Mouse (Mus musculus): ENCODE results near the gene Zfp235.

The Zfp235 gene

DNA sequence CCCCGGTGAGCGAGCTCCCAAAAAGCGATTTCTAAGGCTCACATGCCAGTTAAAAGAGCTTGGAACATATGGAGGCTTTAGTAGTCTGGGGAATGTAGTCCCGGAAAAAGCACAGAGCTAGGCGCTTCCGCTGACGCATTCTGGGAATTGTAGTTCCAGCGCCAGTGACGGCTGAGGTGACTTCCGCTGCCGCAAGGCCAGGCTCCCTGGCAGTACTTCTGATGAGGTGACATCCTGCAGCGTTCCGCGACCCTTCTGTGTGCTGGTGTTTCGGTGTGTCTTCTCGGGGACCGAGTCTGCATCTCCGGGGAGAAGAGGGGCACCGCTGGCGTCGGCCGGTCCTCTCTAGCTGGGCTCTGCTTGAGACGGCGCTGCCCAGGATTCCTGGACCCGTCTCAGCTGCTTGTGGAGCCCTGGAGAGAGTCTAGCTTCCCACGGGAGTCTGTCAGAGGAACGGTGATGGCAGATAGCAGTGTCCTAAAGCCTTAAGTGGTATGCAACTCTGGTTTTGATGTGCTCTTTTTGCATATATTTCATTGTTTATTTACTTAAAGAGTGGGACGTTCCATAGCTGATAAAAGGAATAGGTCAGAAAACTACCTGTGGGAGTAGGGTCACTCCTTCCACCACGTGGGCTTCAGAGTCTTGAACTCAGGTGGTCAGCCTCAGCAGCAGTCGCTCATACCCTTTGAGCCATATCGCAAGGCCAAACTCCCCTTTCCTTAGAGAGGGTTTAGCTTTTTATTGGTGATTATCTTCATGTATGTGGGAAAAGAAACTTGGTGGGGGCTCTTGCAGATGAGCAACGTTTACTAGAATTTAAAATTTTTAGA lies at the start of gene Zfp235:
TSS of gene Zfp235 (plus strand) at position 174 of the 833 bp plus-strand sequence.
- DNase-seq (ENCODE audit: low spot score) = peak; percentile 93

- DNase-seq (ENCODE audit: low spot score) = no peak
These were observed 47.1 kb upstream of the Zfp235 start for GRCm38 (mm10) chr7:24086871-24087270.

DNA sequence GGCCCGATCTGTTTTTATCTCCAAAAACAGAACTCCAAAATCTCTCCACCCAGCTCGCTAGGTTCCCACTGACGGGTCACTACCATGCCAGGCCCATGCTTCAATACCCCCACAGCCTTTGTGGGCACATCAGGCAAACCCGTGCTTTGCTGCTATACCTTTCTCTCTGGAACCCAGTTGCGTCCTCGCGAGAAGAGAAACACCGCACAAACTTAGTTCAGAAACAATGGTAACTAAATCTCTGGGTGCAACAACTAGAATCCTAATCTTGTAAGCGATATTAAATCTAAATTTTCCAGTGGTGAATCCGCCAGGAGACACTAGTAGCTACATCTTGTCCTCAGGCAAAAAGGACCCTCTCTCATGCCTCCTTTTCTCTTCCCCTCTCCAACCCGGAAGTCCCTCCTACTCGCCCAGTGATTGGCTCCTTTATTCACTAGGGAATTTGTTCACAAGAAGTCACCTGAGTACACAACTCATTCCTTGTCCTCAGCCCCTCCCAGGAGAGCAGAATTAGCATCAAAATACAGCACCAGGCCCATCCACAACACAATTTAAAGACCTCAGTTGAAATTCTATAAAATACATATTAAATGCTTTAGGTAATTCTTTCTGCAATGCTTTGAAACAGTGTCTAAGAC lies 46.4 kb upstream of the Zfp235 start:
- no peak for DNase-seq (ENCODE audit: low spot score)

GRCm38 (mm10) chr7:24104403-24104802 lies 29.6 kb upstream of the Zfp235 start:
- DNase-seq (ENCODE audit: low spot score) = no peak

- peak; percentile 4 for DNase-seq (ENCODE audit: low spot score)
These were observed 28.7 kb upstream of the Zfp235 start for GRCm38 (mm10) chr7:24105144-24105703.

DNA sequence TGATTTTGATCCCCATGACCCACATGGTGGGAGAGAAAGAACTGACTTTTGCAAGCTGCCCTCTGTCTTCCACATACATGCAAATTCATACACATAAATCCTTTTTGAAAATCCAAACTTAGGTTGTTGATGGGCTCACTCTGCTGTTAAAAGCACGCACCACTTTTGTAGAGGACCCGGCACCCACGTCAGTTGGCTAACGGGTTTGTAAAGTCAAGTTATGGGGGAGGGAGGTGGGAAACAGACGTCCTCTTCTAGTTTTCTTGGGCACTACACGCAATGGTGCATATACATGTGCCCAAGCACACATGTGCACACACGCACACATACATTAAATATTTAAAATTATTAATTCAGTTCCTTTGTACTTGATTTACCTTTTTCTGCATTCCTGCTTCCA lies 23.1 kb upstream of the Zfp235 start:
- no peak for DNase-seq (ENCODE audit: low spot score)

- no peak for DNase-seq (ENCODE audit: low spot score)
These were observed 22.2 kb upstream of the Zfp235 start for GRCm38 (mm10) chr7:24111772-24112155.

DNA sequence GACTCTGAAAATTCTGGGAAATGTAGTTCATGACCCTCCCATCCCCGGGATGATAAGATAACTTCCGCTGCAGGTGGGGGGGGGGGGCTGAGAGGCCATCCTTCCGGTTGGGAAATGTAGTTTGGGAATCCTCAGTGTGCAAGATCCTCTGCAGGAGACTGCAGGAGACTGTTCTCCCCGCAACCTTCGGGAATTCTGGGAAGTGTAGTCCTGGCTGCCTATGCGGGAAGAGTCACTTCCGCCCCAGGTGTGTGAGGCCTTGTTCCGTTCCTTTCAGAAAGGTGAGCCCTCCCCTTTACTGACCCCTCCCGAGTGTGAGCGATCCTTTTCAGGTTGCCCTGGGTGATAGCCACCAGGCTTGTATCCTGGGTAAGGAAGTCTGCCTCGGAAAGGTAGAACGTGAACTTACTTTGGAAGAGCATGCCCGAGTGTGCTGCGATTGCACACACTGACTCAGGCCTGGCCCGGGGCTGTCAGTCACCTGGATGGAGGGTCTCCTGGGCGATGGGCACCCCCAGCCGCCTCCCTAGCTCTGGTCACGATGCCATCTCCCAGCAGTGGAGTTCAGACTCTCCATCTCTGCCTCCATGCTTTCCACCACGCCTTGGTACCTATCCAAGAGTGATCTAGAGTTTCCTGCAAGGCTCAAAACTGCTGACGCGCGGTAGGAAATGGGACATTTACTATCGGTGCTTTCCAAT lies 21.7 kb upstream of the Zfp235 start, which contains the start of gene Zfp112:
TSS of gene Zfp112 (plus strand) at position 159 of the 701 bp plus-strand sequence.
- DNase-seq (ENCODE audit: low spot score) = peak; percentile 94

- DNase-seq (ENCODE audit: low spot score) = peak; percentile 56
These were observed 21.0 kb upstream of the Zfp235 start for GRCm38 (mm10) chr7:24113001-24113400.

GRCm38 (mm10) chr7:24116655-24117054 lies 17.3 kb upstream of the Zfp235 start:
- DNase-seq (ENCODE audit: low spot score) = no peak

DNA sequence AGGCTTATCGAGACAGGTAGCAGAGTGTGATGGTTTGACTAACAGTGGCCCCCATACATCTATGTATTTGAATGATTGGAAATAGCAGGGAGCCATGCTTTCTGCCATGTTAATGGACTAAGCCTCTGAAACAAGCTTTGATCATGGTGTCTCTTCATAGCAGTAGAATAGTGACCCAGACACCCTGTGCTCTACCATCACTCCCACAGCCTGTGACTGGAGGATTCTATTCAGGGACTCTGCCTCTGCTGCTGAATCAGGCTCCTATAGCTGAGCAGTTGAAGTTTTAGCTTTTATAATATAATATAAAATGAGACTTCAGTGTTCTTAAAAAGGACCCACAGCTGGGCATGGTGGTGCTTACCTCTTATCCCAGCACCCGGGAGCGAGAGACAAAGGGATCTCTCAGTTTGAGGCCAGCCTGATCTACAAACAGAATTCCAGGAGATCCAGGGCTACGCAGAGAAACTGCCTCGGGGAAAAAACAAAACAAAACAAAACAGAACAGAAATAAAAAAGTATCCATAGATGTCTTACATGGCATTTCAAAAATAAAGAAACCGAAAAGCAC lies 459 bp upstream of the Zfp235 start:
- no peak for DNase-seq (ENCODE audit: low spot score)

GRCm38 (mm10) chr7:24142566-24142965 lies 8.6 kb downstream of the Zfp235 start:
- no peak for DNase-seq (ENCODE audit: low spot score)

- peak; percentile 38 for DNase-seq (ENCODE audit: low spot score)
These were observed 19.3 kb downstream of the Zfp235 start for GRCm38 (mm10) chr7:24153272-24153671.

- DNase-seq (ENCODE audit: low spot score) = no peak
These were observed 38.2 kb downstream of the Zfp235 start for GRCm38 (mm10) chr7:24172191-24172590.

- DNase-seq (ENCODE audit: low spot score) = peak; percentile 90
These were observed 40.8 kb downstream of the Zfp235 start, which contains the start of gene Zfp114 for GRCm38 (mm10) chr7:24174618-24175336. Zfp114 (plus strand) TSS chr7:24175060.

DNA sequence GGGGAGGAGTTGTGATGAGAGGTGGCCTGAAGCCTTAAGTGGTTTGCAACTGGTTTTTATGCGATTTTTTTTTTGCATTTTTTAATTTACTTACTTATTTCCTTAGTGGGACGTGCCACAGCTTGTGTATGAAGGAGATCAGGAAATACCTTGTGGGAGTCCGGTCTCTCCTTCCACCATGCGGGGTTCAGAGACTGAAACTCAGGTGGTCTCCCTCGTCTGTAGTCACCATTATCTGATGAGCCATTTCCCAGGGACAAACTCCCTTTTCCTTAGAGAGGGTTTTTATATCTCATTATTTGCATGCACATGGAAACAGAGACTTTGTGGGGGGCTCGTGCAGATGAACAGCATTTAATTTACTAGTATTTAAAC lies 41.4 kb downstream of the Zfp235 start:
- no peak for DNase-seq (ENCODE audit: low spot score)

GRCm38 (mm10) chr7:24187611-24188010 lies 53.6 kb downstream of the Zfp235 start:
- DNase-seq (ENCODE audit: low spot score) = no peak

GRCm38 (mm10) chr7:24188901-24189570 lies 55.1 kb downstream of the Zfp235 start:
- no peak for DNase-seq (ENCODE audit: low spot score)

DNA sequence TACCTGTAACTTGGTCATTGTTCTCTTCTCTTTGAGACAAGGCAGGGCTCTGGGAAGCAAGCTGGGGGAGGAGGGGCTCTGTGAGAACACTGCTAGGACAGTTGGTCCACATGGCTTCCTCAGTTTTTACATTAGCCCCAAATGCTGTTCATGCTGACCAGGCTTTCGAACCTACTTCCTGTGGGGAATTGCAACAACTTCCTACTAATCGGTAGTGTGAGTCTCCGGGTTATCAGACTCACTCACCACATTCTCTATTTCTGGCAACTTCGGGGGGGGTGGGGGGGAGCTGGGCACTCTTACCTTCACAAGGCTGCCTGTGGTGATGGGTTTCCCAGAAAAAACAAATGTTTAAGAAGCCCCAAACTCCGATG lies 55.6 kb downstream of the Zfp235 start:
- DNase-seq (ENCODE audit: low spot score) = no peak

DNA sequence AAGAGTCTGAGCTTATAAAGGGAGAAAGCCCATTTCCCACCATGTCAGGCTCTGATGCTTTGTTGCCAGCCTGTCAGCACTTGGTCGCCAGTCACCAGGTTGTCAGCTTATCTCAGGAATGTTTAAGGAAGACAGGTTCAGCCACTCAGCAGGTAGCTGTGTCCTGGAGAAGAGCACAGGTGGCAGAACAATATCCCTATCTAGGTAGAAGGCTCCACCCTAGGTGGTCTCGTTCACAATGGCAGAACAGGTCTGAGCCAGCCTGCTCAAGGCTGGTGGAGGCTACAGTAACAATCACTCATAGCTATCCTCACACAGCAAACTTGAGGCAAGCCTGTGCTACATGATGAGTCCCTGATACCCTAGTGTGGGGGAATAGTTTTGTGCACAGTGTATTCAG lies 57.4 kb downstream of the Zfp235 start:
- no peak for DNase-seq (ENCODE audit: low spot score)
